Mouse (Mus musculus) limb, embryonic 11.5 days (tissue): ENCODE data around the gene Tm9sf4. TPM values are rescaled to one million over a fixed set of nuclear protein-coding genes. Genes with fewer than 3 reads are reported as not detected.

Experiments used
- ATAC-seq: fragments of 200-750 bp; cut with Nextera tagmentation; 2 replicates; pipeline ENCODE4 v1.8.0; 2017; ENCODE audit warnings: low read depth; ENCODE audit not compliant: insufficient number of reproducible peaks, low FRiP score, low TSS enrichment
- DNase-seq: peaks from one replicate; pipeline ENCODE4 v3.0.0-alpha.2; 2015; ENCODE audit warnings: low spot score
- H3K27ac ChIP-seq: fragments of 300-500 bp; sonication (generic); replicated peaks from 2 replicates; pipeline ENCODE4 v1.5.1; 2014; ENCODE audit warnings: low read depth, mild to moderate bottlenecking, low read length
- H3K27me3 ChIP-seq: fragments of 300-500 bp; sonication (generic); 2 replicates; pipeline ENCODE4 v1.6.1; 2014; ENCODE audit warnings: mild to moderate bottlenecking, low read length, mixed read lengths; ENCODE audit not compliant: control insufficient read depth, insufficient read depth
- H3K36me3 ChIP-seq: fragments of 300-500 bp; sonication (generic); 2 replicates; pipeline ENCODE4 v1.6.1; 2014; ENCODE audit warnings: mild to moderate bottlenecking, low read length, moderate library complexity, mixed read lengths; ENCODE audit not compliant: control insufficient read depth, insufficient read depth
- H3K4me1 ChIP-seq: fragments of 300-500 bp; sonication (generic); 2 replicates; pipeline ENCODE4 v1.6.1; 2014; ENCODE audit warnings: low read length, mixed read lengths; ENCODE audit not compliant: control insufficient read depth, insufficient read depth
- H3K4me2 ChIP-seq: fragments of 300-500 bp; sonication (generic); 2 replicates; pipeline ENCODE4 v1.6.1; 2014; ENCODE audit warnings: low read depth, mild to moderate bottlenecking, moderate library complexity; ENCODE audit not compliant: severe bottlenecking
- H3K4me3 ChIP-seq: fragments of 300-500 bp; sonication (generic); 2 replicates; pipeline ENCODE4 v1.5.1; 2014; ENCODE audit warnings: low read depth, low read length
- H3K9ac ChIP-seq: fragments of 300-500 bp; sonication (generic); 2 replicates; pipeline ENCODE4 v1.6.1; 2014; ENCODE audit warnings: mild to moderate bottlenecking, low read length
- H3K9me3 ChIP-seq: fragments of 300-500 bp; sonication (generic); 2 replicates; pipeline ENCODE4 v1.6.1; 2016; ENCODE audit warnings: low read length; ENCODE audit not compliant: control insufficient read depth
- WGBS: fragments of 180-500 bp; shearing (Covaris S2); extraction: QIAGEN DNeasy Blood & Tissue Kit; methylation state at CpG from one replicate; pipeline ENCODE4 v1.1.7; 2014; 5-methylcytosine and 5-hydroxymethylcytosine counted together
- polyA plus RNA-seq: library from polyadenylated mRNA; unstranded; fragments of >200 nt; fragmentation: Nextera tagmentation; extraction: Ambion mirVana; gene quantifications from 2 replicates; pipeline ENCODE4 v1.2.1, GENCODE M21; 2014

The Tm9sf4 gene
- polyA plus RNA-seq, 1 experiment from 2014 or later, result 79.7 TPM

DNA sequence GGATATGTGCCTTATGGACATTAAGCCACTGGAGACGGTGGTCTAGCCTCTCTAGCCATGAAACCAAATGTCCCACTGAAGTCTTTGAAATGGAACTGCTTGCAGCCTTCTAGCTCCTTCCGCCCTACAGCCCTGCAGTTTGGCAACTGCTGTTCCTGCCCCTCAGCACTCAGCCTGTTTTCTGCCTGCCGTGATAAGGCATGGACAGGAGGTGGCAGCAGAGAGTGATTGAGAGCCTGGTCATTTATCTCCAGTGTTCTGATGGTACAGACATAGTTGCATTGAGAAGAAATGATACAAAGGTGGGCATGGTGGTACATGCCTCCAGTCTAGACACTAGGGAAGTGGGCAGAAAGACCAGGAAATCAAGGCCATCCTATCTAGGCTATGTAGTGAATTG is 13.4 kb upstream of the Tm9sf4 start:
- Histone ChIP-seq H3K9me3 (no peaks in the 10 kb centered on the region), H3K36me3 (no peaks in the 10 kb centered on the region), H3K9ac (no peak overlapping the region), H3K4me1 (no peaks in the 10 kb centered on the region), H3K4me3 (no peak overlapping the region), H3K27me3 (0 out of 2 replicates have a peak, but pooled peaks cover 2% of the 10 kb centered on the region), H3K27ac (no peak overlapping the region), H3K4me2 (no peak overlapping the region)
- ATAC-seq, result no peak
- DNase-seq, result peak; percentile 81
- 21% methylated on average over 3 of the region's 3 CpGs for WGBS

DNA sequence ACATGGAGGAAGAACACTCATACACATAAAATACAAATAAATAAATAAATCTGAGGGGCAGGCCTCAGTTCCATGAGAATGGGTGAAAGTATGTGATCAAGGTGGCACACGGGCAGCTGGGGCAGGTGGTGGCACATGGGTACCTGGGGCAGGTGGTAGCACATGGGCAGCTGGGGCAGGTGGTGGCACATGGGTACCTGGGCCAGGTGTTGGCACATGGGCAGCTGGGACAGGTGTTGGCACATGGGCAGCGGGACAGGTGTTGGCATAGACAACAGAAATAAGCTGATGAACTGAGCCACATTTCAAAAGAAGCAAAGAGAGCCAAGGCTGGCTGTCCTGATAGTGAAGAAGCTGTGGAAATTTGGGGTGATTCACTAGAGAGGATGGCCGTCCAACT is 11.4 kb upstream of the Tm9sf4 start:
- Histone ChIP-seq H3K27me3 (no peaks in the 10 kb centered on the region), H3K27ac (no peak overlapping the region), H3K4me2 (no peak overlapping the region), H3K9ac (no peak overlapping the region), H3K4me3 (no peak overlapping the region), H3K4me1 (no peaks in the 10 kb centered on the region), H3K36me3 (no peaks in the 10 kb centered on the region), H3K9me3 (no peaks in the 10 kb centered on the region)
- DNase-seq (no peak), ATAC-seq (no peak)
- WGBS, result 85% methylated on average over 3 of the region's 3 CpGs

DNA sequence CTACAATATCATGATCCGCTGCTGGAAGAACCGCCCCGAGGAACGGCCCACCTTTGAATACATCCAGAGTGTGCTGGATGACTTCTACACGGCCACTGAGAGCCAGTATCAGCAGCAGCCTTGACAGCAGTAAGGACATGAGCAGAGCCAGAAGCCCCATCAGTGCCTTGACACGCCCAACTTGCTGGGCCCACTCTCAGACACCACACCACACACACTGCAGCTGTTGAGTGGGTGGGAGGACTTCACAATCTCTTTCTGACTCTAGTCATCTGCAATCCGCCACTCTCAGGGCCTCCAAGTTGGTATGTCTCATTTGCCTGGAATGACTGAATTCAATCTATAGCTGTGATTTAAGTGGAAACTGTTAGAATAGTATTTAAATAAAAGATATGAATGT is 10.1 kb upstream of the Tm9sf4 start:
- Histone ChIP-seq H3K9ac (no peak overlapping the region), H3K4me1 (no peaks in the 10 kb centered on the region), H3K36me3 (no peaks in the 10 kb centered on the region), H3K27ac (no peak overlapping the region), H3K4me3 (no peak overlapping the region), H3K9me3 (no peaks in the 10 kb centered on the region), H3K4me2 (no peak overlapping the region), H3K27me3 (no peaks in the 10 kb centered on the region)
- ATAC-seq, result no peak
- 79% methylated on average over 7 of the region's 7 CpGs for WGBS
- no peak for DNase-seq

DNA sequence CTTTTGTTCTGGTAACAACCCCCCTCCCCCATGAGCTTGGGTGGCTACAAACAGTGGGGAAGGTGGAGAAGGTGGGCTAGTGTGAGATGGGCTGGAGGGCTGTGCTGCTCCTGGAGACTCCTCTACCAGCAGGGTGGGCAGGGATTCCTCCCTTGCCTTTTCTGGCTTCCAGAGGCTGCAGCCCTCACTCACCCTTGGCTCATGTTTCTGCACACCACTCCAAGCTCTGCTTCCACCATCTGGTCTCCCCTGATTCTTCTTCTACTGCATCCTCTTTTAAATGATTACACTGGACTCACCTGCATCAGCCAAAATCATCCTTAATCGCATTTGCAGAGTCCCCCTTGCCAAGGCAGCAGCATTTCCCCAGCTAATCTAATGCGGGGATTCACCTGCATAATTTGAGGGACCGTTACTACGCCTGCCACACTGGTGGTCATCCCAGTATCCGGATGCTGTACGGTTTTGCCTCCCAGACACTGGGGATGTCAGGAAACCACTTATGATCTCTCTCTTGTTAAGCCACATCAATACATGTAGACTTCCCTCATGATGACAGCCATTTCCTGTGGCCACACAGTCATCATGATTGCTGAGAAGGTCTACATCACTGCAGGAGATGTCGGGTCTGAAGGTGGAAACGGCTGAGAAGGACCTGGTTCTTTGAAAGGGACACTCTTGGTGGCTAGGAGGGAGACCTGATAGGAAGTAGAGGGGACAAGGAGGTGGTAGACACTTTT is 9.0 kb upstream of the Tm9sf4 start:
- Histone ChIP-seq H3K27ac (no peak overlapping the region), H3K4me3 (no peak overlapping the region), H3K27me3 (no peaks in the 10 kb centered on the region), H3K4me2 (no peak overlapping the region), H3K4me1 (no peaks in the 10 kb centered on the region), H3K36me3 (no peaks in the 10 kb centered on the region), H3K9ac (no peak overlapping the region), H3K9me3 (no peaks in the 10 kb centered on the region)
- 84% methylated on average over 8 of the region's 8 CpGs for WGBS
- ATAC-seq (no peak), DNase-seq (no peak)

DNA sequence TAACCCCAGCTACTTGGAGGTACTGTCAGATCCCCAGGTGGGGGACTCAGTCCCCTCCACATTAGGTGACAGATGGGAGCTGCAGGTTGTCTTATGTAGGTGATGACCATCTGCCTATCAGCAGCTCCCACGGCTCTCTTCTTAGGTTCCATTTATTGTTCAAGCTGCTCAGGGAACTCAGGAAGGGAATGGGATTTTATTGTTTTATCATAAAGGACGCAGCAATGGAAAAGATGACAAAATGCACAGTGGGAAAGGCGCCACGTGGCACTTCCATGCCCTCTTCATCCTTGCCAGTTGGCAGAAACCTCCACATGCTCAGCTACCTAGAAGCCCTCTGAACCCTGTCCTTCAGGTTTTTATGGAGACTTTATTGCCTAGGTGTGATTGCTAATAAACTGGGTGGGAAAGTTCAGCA is 8.1 kb upstream of the Tm9sf4 start:
- H3K4me1 ChIP-seq, result no peaks in the 10 kb centered on the region
- no peak overlapping the region for H3K9ac ChIP-seq
- H3K9me3 ChIP-seq, result no peaks in the 10 kb centered on the region
- no peaks in the 10 kb centered on the region for H3K36me3 ChIP-seq
- ATAC-seq (no peak), DNase-seq (no peak)
- no peak overlapping the region for H3K4me2 ChIP-seq
- H3K4me3 ChIP-seq, result no peak overlapping the region
- H3K27me3 ChIP-seq, result no peaks in the 10 kb centered on the region
- WGBS, result 66% methylated on average over 4 of the region's 4 CpGs
- no peak overlapping the region for H3K27ac ChIP-seq

DNA sequence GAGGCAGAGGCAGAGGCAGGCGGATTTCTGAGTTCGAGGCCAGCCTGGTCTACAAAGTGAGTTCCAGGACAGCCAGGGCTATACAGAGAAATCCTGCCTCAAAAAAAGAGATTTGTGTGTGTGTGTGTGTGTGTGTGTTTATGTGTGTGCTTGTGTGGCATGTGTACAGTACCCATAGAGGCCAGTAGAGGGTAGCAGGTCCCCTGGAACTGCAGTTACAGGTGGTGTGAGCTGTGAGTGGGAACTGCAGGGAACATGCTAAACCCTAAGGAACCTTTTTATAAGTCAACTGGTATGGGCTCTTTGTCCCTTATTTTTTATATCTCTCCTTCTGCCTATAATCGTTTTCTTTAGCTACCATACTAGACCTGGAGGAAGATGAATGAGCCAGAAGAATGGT is 3.8 kb upstream of the Tm9sf4 start:
- H3K9ac ChIP-seq, result no peak overlapping the region
- WGBS, result 76% methylated on average over 1 of the region's 3 CpGs
- H3K4me3 ChIP-seq, result no peak overlapping the region
- no peaks in the 10 kb centered on the region for H3K36me3 ChIP-seq
- peaks cover 2% of the 10 kb centered on the region; the same call in 1 of the 2 replicates for H3K4me1 ChIP-seq
- no peaks in the 10 kb centered on the region for H3K27me3 ChIP-seq
- DNase-seq, result no peak
- no peaks in the 10 kb centered on the region for H3K9me3 ChIP-seq
- no peak overlapping the region for H3K27ac ChIP-seq
- no peak overlapping the region for H3K4me2 ChIP-seq
- ATAC-seq, result no peak

DNA sequence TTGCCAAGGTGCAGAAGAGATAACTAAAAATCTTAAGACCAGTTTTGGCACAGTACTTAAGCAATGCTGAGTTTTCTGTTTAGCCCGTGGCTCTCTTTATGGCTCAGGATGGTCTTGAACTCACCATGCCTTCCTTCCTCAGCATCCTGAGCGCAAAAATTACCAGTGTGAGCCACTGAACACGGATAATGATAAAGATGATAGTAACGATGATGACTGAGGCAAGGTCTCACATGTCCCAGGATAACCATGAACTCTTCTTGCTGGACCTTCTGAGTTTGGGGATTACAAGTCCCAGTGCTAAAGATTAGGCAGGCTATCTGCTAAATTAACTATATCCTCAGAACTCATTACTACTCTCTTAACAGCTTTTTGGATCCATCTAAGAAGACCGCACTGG is 970 bp upstream of the Tm9sf4 start:
- H3K36me3 ChIP-seq, result no peaks in the 10 kb centered on the region
- H3K9me3 ChIP-seq, result no peaks in the 10 kb centered on the region
- no peak overlapping the region for H3K4me3 ChIP-seq
- H3K9ac ChIP-seq, result no peak overlapping the region
- DNase-seq (no peak), ATAC-seq (no peak)
- H3K4me2 ChIP-seq, result no peak overlapping the region
- no peak overlapping the region for H3K27ac ChIP-seq
- no peaks in the 10 kb centered on the region for H3K27me3 ChIP-seq
- 88% methylated on average over 5 of the region's 5 CpGs for WGBS
- peaks cover 4% of the 10 kb centered on the region; the same call in 1 of the 2 replicates for H3K4me1 ChIP-seq

DNA sequence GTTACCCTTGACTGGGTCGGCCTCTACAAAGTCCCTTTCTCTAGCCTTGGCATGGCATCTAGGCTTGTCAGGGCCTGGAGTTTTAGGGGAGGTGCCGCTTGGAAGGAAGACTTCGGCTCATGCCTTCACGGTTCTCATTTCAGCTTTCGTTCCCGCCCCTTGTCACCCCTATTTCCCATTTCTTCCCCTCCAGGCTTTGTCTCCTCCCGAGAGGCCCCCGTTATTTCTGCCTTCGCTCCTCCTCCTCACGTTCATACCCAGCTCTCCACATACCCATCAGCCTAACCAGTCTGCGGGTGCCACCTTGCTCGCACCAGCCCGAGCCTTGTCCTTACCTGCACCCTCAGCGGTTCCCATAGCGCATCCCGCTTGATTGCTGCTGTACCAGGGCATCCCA is 579 bp downstream of the Tm9sf4 start:
- DNase-seq (no peak), ATAC-seq (peak; percentile 40; the same call in 1 of the 2 replicates)
- Histone ChIP-seq H3K9ac (peak overlapping the region; percentile 81), H3K4me3 (peak overlapping the region; percentile 80), H3K27me3 (no peaks in the 10 kb centered on the region), H3K4me2 (peak overlapping the region; percentile 67), H3K4me1 (peaks cover 4% of the 10 kb centered on the region; the same call in 1 of the 2 replicates), H3K9me3 (no peaks in the 10 kb centered on the region), H3K36me3 (no peaks in the 10 kb centered on the region), H3K27ac (no peak overlapping the region; the same call in 1 of the 2 replicates)
- WGBS, result 0% methylated on average over 16 of the region's 16 CpGs

DNA sequence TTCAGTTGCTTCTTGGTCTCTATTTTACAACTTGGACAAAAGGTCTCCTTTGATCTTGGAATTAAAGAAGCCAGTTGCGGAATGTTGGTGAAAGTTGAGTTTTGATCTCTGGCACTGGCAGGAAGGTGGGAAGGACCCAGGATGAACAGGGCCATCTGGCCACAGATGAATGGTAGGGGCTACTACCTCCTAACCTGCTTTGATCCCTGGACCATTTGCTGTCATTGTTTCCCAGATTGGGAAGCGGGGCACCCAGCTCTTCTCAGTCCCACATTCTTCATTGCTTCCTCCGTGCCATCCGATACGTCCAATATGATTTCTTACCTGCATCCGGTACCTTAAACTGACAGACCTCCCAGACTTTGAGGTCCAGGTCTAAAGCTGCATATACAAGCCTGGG is 6.0 kb downstream of the Tm9sf4 start:
- Histone ChIP-seq H3K36me3 (no peaks in the 10 kb centered on the region), H3K4me2 (no peak overlapping the region), H3K27ac (no peak overlapping the region), H3K9me3 (no peaks in the 10 kb centered on the region), H3K4me1 (peaks cover 3% of the 10 kb centered on the region; the same call in 1 of the 2 replicates), H3K9ac (no peak overlapping the region), H3K4me3 (no peak overlapping the region), H3K27me3 (no peaks in the 10 kb centered on the region)
- WGBS, result 46% methylated on average over 6 of the region's 6 CpGs
- ATAC-seq, result no peak
- no peak for DNase-seq
